Mouse (Mus musculus): ENCODE measurements around the gene Cldn14. TPM values are rescaled to one million over a fixed set of nuclear protein-coding genes. Genes with fewer than 3 reads are reported as not detected.

The Cldn14 gene
- polyA plus RNA-seq (2021; fragmentation: Nextera tagmentation), result 0.63 and 0.72 TPM in 2 replicates
- long read RNA-seq, experiment 1, partial matches to known transcripts, result 0 of 5 reads
- long read RNA-seq, experiment 1, other reads (novel, unspliced or antisense), result 2 of 5 reads
- long read RNA-seq, experiment 2, partial matches to known transcripts, result 0 of 2 reads
- long read RNA-seq, experiment 2, other reads (novel, unspliced or antisense), result 0 of 2 reads

DNA sequence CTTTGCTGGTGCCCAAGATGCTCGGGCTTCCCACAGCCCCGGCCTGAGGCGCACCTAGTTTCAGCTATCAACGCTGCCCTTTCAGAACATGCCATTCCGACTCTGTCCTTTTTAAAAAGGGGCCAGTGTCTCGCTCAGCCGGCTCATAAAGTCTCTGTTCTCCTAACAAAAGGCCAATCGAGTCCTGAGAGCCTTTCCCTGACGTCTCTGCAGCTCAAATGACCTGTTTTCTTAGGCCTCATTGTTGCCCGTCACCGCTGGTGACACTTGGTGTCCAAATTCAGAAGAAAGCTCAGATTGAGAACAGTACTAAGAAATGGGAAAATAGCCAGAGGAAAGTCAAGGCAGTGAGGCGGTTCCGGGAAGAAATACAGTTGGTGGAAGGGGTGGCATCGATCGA lies at the start of gene Cldn14:
Cldn14 (minus strand) TSS at position 101 of the 400 bp plus-strand sequence.

DNA sequence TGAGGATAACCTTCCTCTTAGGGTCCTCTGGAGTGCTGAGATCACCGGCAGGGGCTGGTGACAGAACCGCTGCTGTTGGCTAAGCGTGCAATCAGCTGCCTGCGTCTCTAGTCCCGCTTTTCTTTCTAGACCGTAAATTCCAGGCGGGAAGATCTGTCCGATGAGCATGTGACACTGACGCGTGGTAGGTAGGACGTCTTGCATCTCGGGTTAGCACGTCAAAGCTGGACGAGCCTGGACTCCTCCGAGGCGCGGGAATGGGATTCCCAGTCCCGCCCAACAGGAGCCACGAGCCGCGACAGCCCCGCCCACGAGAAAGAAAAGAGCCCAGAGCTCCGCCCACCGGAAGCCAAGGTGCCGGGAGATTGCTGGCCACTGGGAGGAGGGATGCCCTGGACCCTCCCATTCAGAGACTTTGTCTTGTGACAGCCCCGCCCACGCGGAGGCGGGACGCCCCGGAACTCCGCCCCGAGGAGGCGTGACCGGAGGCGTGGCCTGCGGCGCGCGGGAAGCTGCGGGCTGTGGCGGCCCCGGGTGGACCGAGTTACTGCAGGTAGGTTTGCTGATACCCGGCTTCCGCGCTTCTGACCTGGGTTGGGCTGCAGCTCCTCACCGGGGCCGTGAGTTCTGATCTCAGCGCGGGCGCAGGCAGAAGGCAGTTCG lies 125.1 kb downstream of the Cldn14 start, which contains the start of gene Chaf1b:
Chaf1b (plus strand) TSS at position 479 of the 663 bp plus-strand sequence.

Other genes with a start within 250 kb of the Cldn14 start
- gene Morc3, start 176.7 kb downstream of the Cldn14 start, polyA plus RNA-seq (2021; fragmentation: Nextera tagmentation), result 6.6 and 19.1 TPM in 2 replicates
- 0.65 and 0.97 TPM in 2 replicates for gene Chaf1b, start 124.9 kb downstream of the Cldn14 start, polyA plus RNA-seq (2021; fragmentation: Nextera tagmentation)
- gene Sim2, start 76.1 kb upstream of the Cldn14 start, polyA plus RNA-seq (2021; fragmentation: Nextera tagmentation), result not detected in 2 replicates